Mouse (Mus musculus) lung, adult 2 months (tissue): ENCODE results near the gene Cdh1.

ENCODE experiments used
- CTCF ChIP-seq: fragments of 200-500 bp; IDR thresholded peaks from 2 replicates; pipeline ENCODE4 v1.5.1; 2011; ENCODE audit warnings: mild to moderate bottlenecking, low read length, control low read depth; ENCODE audit not compliant: insufficient read depth
- POLR2A ChIP-seq: fragments of 200-500 bp; IDR thresholded peaks from 2 replicates; pipeline ENCODE4 v1.6.1; 2011; ENCODE audit warnings: low read depth, mild to moderate bottlenecking, control low read depth, low read length, borderline replicate concordance; ENCODE audit errors: extremely low read depth

GRCm38 (mm10) chr8:106615661-106616299, 12.6 kb downstream of the Cdh1 start:
- TF ChIP-seq CTCF = no peak
- no peak for TF ChIP-seq POLR2A
